Mouse (Mus musculus) liver, embryonic 18 days (tissue): ENCODE data around the gene Tnfrsf1b. TPM values are rescaled to one million over a fixed set of nuclear protein-coding genes. Genes with fewer than 3 reads are reported as not detected.

ENCODE experiments used
- polyA plus RNA-seq: library from polyadenylated mRNA; depleted of rRNA; stranded (reverse); fragments of >200 nt; gene quantifications from 2 replicates; pipeline ENCODE4 v1.2.3, GENCODE M21; 2012; rRNA removed

Tnfrsf1b gene
- 8.6 and 9.7 TPM in 2 replicates for polyA plus RNA-seq

GRCm38 (mm10) chr4:145246173-145247011 lies at the start of gene Tnfrsf1b:
Tnfrsf1b (minus strand) TSS chr4:145246870.

GRCm38 (mm10) chr4:145194559-145195162 lies 52.0 kb downstream of the Tnfrsf1b start, which contains the start of gene Vps13d:
Vps13d (minus strand) TSS chr4:145195005.

Other genes starting within 250 kb of the Tnfrsf1b start
- 10.3 and 12.5 TPM in 2 replicates for gene Vps13d, start 51.9 kb downstream of the Tnfrsf1b start, polyA plus RNA-seq
- gene Tnfrsf8, start 68.3 kb upstream of the Tnfrsf1b start, polyA plus RNA-seq = 0.06 and 0.07 TPM in 2 replicates